Mouse (Mus musculus) Muller cell, postnatal 12 days (primary cell): ENCODE results near the gene Olfr291.
A peak's percentile ranks its signal among the peaks of the same experiment; 100 is the strongest.

ENCODE experiments used
- DNase-seq: peaks from one replicate; pipeline ENCODE4 v3.0.0-alpha.2; 2015; ENCODE audit errors: inconsistent ontology term

Olfr291 gene

GRCm38 (mm10) chr7:84853253-84853652 is at the start of gene Olfr291:
TSS of gene Olfr291 (plus strand) at chr7:84853553.
- DNase-seq = no peak

- DNase-seq = peak; percentile 14
Observed at GRCm38 (mm10) chr7:84805224-84805623, 48.1 kb upstream of the Olfr291 start.

- no peak for DNase-seq
Observed at GRCm38 (mm10) chr7:84806159-84806558, 47.2 kb upstream of the Olfr291 start.

- DNase-seq = no peak
Observed at GRCm38 (mm10) chr7:84884530-84884929, 31.2 kb downstream of the Olfr291 start.
